34 mouse cellular contexts compared by ENCODE assay signal in genomic region chr12:51569472-51569871, GRCm38 (mm10). TPM values are rescaled to one million over a fixed set of nuclear protein-coding genes. Genes with fewer than 3 reads are reported as not detected.
"Had no signal": no experiment of that assay in that cellular context is flagged by ENCODE, and none has a peak within 500 bp of the region (broad histone marks: within the 10 kb centered on the region; RNA-seq: fewer than 3 reads in every experiment).

No protein-coding gene starts in this region.

- H3K4me1 ChIP-seq: limb, embryonic 12.5 days; limb, embryonic 13.5 days; limb, embryonic 15.5 days; liver, embryonic 15.5 days; lung, embryonic 15.5 days; megakaryocyte, embryonic 14.5 days; midbrain, embryonic 10.5 days; midbrain, embryonic 12.5 days; midbrain, embryonic 13.5 days; midbrain, embryonic 15.5 days had no signal

- H3K27ac ChIP-seq: limb, embryonic 10.5 days; limb, embryonic 12.5 days; limb, embryonic 13.5 days; limb, embryonic 15.5 days; liver, embryonic 12.5 days; liver, embryonic 13.5 days; liver, embryonic 14.5 days; liver, embryonic 15.5 days; lung, embryonic 15.5 days; macrophage; midbrain, embryonic 10.5 days; midbrain, embryonic 12.5 days; midbrain, embryonic 13.5 days; midbrain, embryonic 15.5 days had no signal

- H3K36me3 ChIP-seq: limb, embryonic 10.5 days; limb, embryonic 12.5 days; limb, embryonic 13.5 days; limb, embryonic 15.5 days; liver, embryonic 12.5 days; liver, embryonic 13.5 days; liver, embryonic 15.5 days; lung, embryonic 15.5 days; midbrain, embryonic 10.5 days; midbrain, embryonic 12.5 days; midbrain, embryonic 13.5 days; midbrain, embryonic 15.5 days had no signal

- H3K9me3 ChIP-seq: limb, embryonic 10.5 days; limb, embryonic 15.5 days; liver, embryonic 12.5 days; liver, embryonic 13.5 days; liver, embryonic 15.5 days; lung, embryonic 15.5 days; midbrain, embryonic 15.5 days had no signal

- H3K9ac ChIP-seq: limb, embryonic 12.5 days; limb, embryonic 13.5 days; limb, embryonic 15.5 days; liver, embryonic 12.5 days; liver, embryonic 13.5 days; liver, embryonic 14.5 days; liver, embryonic 15.5 days; liver, postnatal 0 days; lung, embryonic 14.5 days; lung, embryonic 15.5 days; midbrain, embryonic 12.5 days; midbrain, embryonic 13.5 days; midbrain, embryonic 15.5 days had no signal

- DNase-seq: left cerebral cortex, postnatal 4 days; liver; liver, embryonic 13.5 days; liver, postnatal 0 days; lung, adult 18-20 months; lung, adult 2 months; lung, embryonic 14.5 days; lung, postnatal 10 days; lung, postnatal 14 days; lung, postnatal 36 days; lung, postnatal 4 days; midbrain, embryonic 14.5 days had no signal

- H3K27me3 ChIP-seq: limb, embryonic 12.5 days; limb, embryonic 13.5 days; limb, embryonic 15.5 days; liver, embryonic 12.5 days; liver, embryonic 13.5 days; liver, embryonic 15.5 days; lung, embryonic 15.5 days; megakaryocyte, embryonic 14.5 days; midbrain, embryonic 12.5 days; midbrain, embryonic 13.5 days; midbrain, embryonic 15.5 days had no signal

- ATAC-seq: liver, embryonic 12.5 days; liver, postnatal 0 days; lung, postnatal 0 days; midbrain, embryonic 13.5 days; midbrain, embryonic 15.5 days; midbrain, embryonic 16.5 days had no signal

- H3K4me3 ChIP-seq: limb, embryonic 10.5 days; limb, embryonic 12.5 days; limb, embryonic 13.5 days; limb, embryonic 15.5 days; liver, embryonic 12.5 days; liver, embryonic 13.5 days; liver, embryonic 15.5 days; lung, embryonic 15.5 days; midbrain, embryonic 10.5 days; midbrain, embryonic 12.5 days; midbrain, embryonic 13.5 days; midbrain, embryonic 15.5 days; myocyte had no signal

RNA-seq across cellular contexts. Expression of gene Coch, which starts 23.7 kb away (rescaled TPM):
- total RNA-seq: liver, adult 2 months; megakaryocyte progenitor cell, adult 5-6 weeks; megakaryocyte, adult 5-6 weeks; megakaryocyte-erythroid progenitor cell, adult 5-6 weeks; monocyte, adult 5-6 weeks had no signal
- polyA plus RNA-seq: liver, adult 2 months; macrophage had no signal
